Mouse (Mus musculus) ES-Bruce4 (cell line): ENCODE measurements around the gene Il17ra.

Source experiments
- EP300 ChIP-seq: IDR thresholded peaks from 2 replicates; pipeline ENCODE4 v1.6.1; 2011; ENCODE audit warnings: low read depth, low read length; ENCODE audit not compliant: insufficient read depth
- POLR2A ChIP-seq: IDR thresholded peaks from one replicate; pipeline ENCODE4 v1.8.1; 2011; ENCODE audit warnings: low read length; ENCODE audit not compliant: insufficient read depth

DNA sequence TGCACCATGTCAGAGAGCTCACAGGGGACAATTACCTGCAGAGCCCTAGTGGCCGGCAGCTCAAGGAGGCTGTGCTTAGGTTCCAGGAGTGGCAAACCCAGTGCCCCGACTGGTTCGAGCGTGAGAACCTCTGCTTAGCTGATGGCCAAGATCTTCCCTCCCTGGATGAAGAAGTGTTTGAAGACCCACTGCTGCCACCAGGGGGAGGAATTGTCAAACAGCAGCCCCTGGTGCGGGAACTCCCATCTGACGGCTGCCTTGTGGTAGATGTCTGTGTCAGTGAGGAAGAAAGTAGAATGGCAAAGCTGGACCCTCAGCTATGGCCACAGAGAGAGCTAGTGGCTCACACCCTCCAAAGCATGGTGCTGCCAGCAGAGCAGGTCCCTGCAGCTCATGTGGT, 18.5 kb downstream of the Il17ra start:
- TF ChIP-seq EP300 (no peak), POLR2A (no peak)
